Mouse (Mus musculus): Measurements from ENCODE around the gene Sowahb. TPM values are rescaled to one million over a fixed set of nuclear protein-coding genes. Genes with fewer than 3 reads are reported as not detected.

Gene Sowahb
- polyA plus RNA-seq, 1 experiment from 2014 or later: 0.08 TPM

GRCm38 (mm10) chr5:93040095-93040494 lies 4.7 kb downstream of the Sowahb start:
- Histone ChIP-seq H3K36me3 (no peaks in the 10 kb centered on the region), H3K4me2 (replicated peaks) (no peak overlapping the region), H3K4me3 (no peak overlapping the region), H3K27ac (replicated peaks) (no peak overlapping the region), H3K4me1 (peaks cover 17% of the 10 kb centered on the region), H3K27me3 (peaks cover 33% of the 10 kb centered on the region), H3K9me3 (no peaks in the 10 kb centered on the region), H3K9ac (replicated peaks) (no peak overlapping the region)
- WGBS: 78% methylated on average over 5 of the region's 5 CpGs
- ATAC-seq (replicated peaks): no peak

GRCm38 (mm10) chr5:93036254-93036653 lies 8.6 kb downstream of the Sowahb start:
- H3K4me1 ChIP-seq: no peaks in the 10 kb centered on the region
- H3K9me3 ChIP-seq: no peaks in the 10 kb centered on the region
- no peak overlapping the region for H3K4me3 ChIP-seq
- H3K36me3 ChIP-seq: no peaks in the 10 kb centered on the region
- WGBS: 82% methylated on average over 7 of the region's 7 CpGs
- no peak overlapping the region for H3K9ac ChIP-seq (replicated peaks)
- no peak overlapping the region for H3K4me2 ChIP-seq (replicated peaks)
- no peaks in the 10 kb centered on the region for H3K27me3 ChIP-seq
- no peak overlapping the region for H3K27ac ChIP-seq (replicated peaks)
- no peak for ATAC-seq (replicated peaks)

- no peaks in the 10 kb centered on the region for H3K4me1 ChIP-seq
- no peak overlapping the region for H3K9ac ChIP-seq (replicated peaks)
- no peaks in the 10 kb centered on the region for H3K27me3 ChIP-seq
- 86% methylated on average over 1 of the region's 1 CpGs for WGBS
- ATAC-seq (replicated peaks): no peak
- no peaks in the 10 kb centered on the region for H3K36me3 ChIP-seq
- no peak overlapping the region for H3K4me2 ChIP-seq (replicated peaks)
- H3K4me3 ChIP-seq: no peak overlapping the region
- no peaks in the 10 kb centered on the region for H3K9me3 ChIP-seq
- no peak overlapping the region for H3K27ac ChIP-seq (replicated peaks)
Observed at GRCm38 (mm10) chr5:93035285-93035684, 9.5 kb downstream of the Sowahb start.

- ATAC-seq (replicated peaks): no peak
- Histone ChIP-seq H3K36me3 (no peaks in the 10 kb centered on the region), H3K4me3 (no peak overlapping the region), H3K4me2 (replicated peaks) (no peak overlapping the region), H3K27me3 (no peaks in the 10 kb centered on the region), H3K9me3 (no peaks in the 10 kb centered on the region), H3K27ac (replicated peaks) (no peak overlapping the region), H3K9ac (replicated peaks) (no peak overlapping the region), H3K4me1 (no peaks in the 10 kb centered on the region)
- 79% methylated on average over 5 of the region's 5 CpGs for WGBS
Observed at GRCm38 (mm10) chr5:93033087-93033870, 11.5 kb downstream of the Sowahb start.

GRCm38 (mm10) chr5:93032621-93033020 lies 12.2 kb downstream of the Sowahb start:
- Histone ChIP-seq H3K4me2 (replicated peaks) (no peak overlapping the region), H3K27me3 (no peaks in the 10 kb centered on the region), H3K9me3 (no peaks in the 10 kb centered on the region), H3K4me1 (no peaks in the 10 kb centered on the region), H3K9ac (replicated peaks) (no peak overlapping the region), H3K27ac (replicated peaks) (no peak overlapping the region), H3K4me3 (no peak overlapping the region), H3K36me3 (no peaks in the 10 kb centered on the region)
- no peak for ATAC-seq (replicated peaks)
- WGBS: 89% methylated on average over 4 of the region's 4 CpGs

GRCm38 (mm10) chr5:93030869-93031268 lies 14.0 kb downstream of the Sowahb start:
- no peak overlapping the region for H3K4me2 ChIP-seq (replicated peaks)
- no peaks in the 10 kb centered on the region for H3K4me1 ChIP-seq
- no peaks in the 10 kb centered on the region for H3K36me3 ChIP-seq
- ATAC-seq (replicated peaks): no peak
- no peak overlapping the region for H3K9ac ChIP-seq (replicated peaks)
- 70% methylated on average over 3 of the region's 3 CpGs for WGBS
- H3K9me3 ChIP-seq: no peaks in the 10 kb centered on the region
- no peaks in the 10 kb centered on the region for H3K27me3 ChIP-seq
- no peak overlapping the region for H3K27ac ChIP-seq (replicated peaks)
- H3K4me3 ChIP-seq: no peak overlapping the region

- Histone ChIP-seq H3K27me3 (no peaks in the 10 kb centered on the region), H3K4me1 (no peaks in the 10 kb centered on the region), H3K4me3 (no peak overlapping the region), H3K27ac (replicated peaks) (no peak overlapping the region), H3K9ac (replicated peaks) (no peak overlapping the region), H3K36me3 (no peaks in the 10 kb centered on the region), H3K9me3 (no peaks in the 10 kb centered on the region), H3K4me2 (replicated peaks) (no peak overlapping the region)
- WGBS: 84% methylated on average over 5 of the region's 5 CpGs
- no peak for ATAC-seq (replicated peaks)
Observed at GRCm38 (mm10) chr5:93030411-93030810, 14.4 kb downstream of the Sowahb start.

- Histone ChIP-seq H3K9me3 (no peaks in the 10 kb centered on the region), H3K27ac (replicated peaks) (no peak overlapping the region), H3K4me2 (replicated peaks) (no peak overlapping the region), H3K36me3 (no peaks in the 10 kb centered on the region), H3K27me3 (no peaks in the 10 kb centered on the region), H3K4me1 (no peaks in the 10 kb centered on the region; the same call in 1 of the 2 replicates), H3K4me3 (no peak overlapping the region), H3K9ac (replicated peaks) (no peak overlapping the region)
- ATAC-seq (replicated peaks): no peak
- WGBS: 65% methylated on average over 9 of the region's 9 CpGs
Observed at GRCm38 (mm10) chr5:93027120-93027675, 17.6 kb downstream of the Sowahb start.

GRCm38 (mm10) chr5:93026437-93027119 lies 18.2 kb downstream of the Sowahb start:
- 65% methylated on average over 4 of the region's 4 CpGs for WGBS
- Histone ChIP-seq H3K4me3 (no peak overlapping the region), H3K4me2 (replicated peaks) (no peak overlapping the region), H3K9ac (replicated peaks) (no peak overlapping the region), H3K9me3 (no peaks in the 10 kb centered on the region), H3K27ac (replicated peaks) (no peak overlapping the region), H3K27me3 (no peaks in the 10 kb centered on the region), H3K4me1 (no peaks in the 10 kb centered on the region; the same call in 1 of the 2 replicates), H3K36me3 (no peaks in the 10 kb centered on the region)
- ATAC-seq (replicated peaks): no peak

GRCm38 (mm10) chr5:93024754-93025280 lies 20.0 kb downstream of the Sowahb start:
- Histone ChIP-seq H3K27me3 (no peaks in the 10 kb centered on the region), H3K27ac (replicated peaks) (no peak overlapping the region), H3K9ac (replicated peaks) (no peak overlapping the region), H3K9me3 (no peaks in the 10 kb centered on the region), H3K4me3 (no peak overlapping the region), H3K4me2 (replicated peaks) (no peak overlapping the region), H3K36me3 (no peaks in the 10 kb centered on the region), H3K4me1 (no peaks in the 10 kb centered on the region; the same call in 1 of the 2 replicates)
- no peak for ATAC-seq (replicated peaks)
- WGBS: 31% methylated on average over 7 of the region's 7 CpGs

- Histone ChIP-seq H3K9me3 (no peaks in the 10 kb centered on the region), H3K36me3 (no peaks in the 10 kb centered on the region), H3K27ac (replicated peaks) (no peak overlapping the region), H3K4me1 (no peaks in the 10 kb centered on the region; the same call in 1 of the 2 replicates), H3K4me2 (replicated peaks) (no peak overlapping the region), H3K9ac (replicated peaks) (no peak overlapping the region), H3K27me3 (no peaks in the 10 kb centered on the region), H3K4me3 (no peak overlapping the region)
- WGBS: 72% methylated on average over 7 of the region's 7 CpGs
- ATAC-seq (replicated peaks): no peak
Observed at GRCm38 (mm10) chr5:93022126-93022797, 22.6 kb downstream of the Sowahb start.
